In genomic region chr11:24464642-24465041, GRCm38 (mm10) we compare ENCODE assay signal across 19 mouse cellular contexts.
DNase-seq lines count a peak whose midpoint lies in the region; ATAC-seq lines count a peak whose summit lies in the region.
"Had no signal": no experiment of that assay in that cellular context is flagged by ENCODE, and none has a peak within 500 bp of the region (broad histone marks: within the 10 kb centered on the region; RNA-seq: fewer than 3 reads in every experiment).

No protein-coding gene starts in this region.

- peak; percentile 42 for ATAC-seq in granulocyte monocyte progenitor cell, adult 5-6 weeks (replicated peaks; ENCODE audit: poor library complexity, severe bottlenecking)
- peak; percentile 87 for ATAC-seq in megakaryocyte progenitor cell, adult 5-6 weeks (replicated peaks; ENCODE audit: poor library complexity)
- ATAC-seq: forebrain, embryonic 14.5 days; forebrain, embryonic 16.5 days had no signal

- DNase-seq in heart, adult 11 months: peak; percentile 46
- DNase-seq in heart, postnatal 4 days: no peak
- peak; percentile 39 for DNase-seq in 416B (ENCODE audit: low read depth)
- DNase-seq in left cerebral cortex, postnatal 14 days (ENCODE audit: low spot score in 2 of 2): no peak
- DNase-seq in cerebellum, adult 11 months: no peak
- DNase-seq in adrenal gland, adult 8-10 months: no peak
- DNase-seq: adrenal gland, adult 2 months; adrenal gland, postnatal 14 days; adrenal gland, postnatal 36 days; cerebellum, adult 18-20 months; cerebellum, adult 8-10 months; cerebellum, adult 9-11 months; cerebellum, postnatal 14 days; cerebellum, postnatal 36 days; embryo, embryonic 11 days had no signal

- intact Hi-C loops in left cerebral cortex, postnatal 14 days (cut with DNase I): no loop called here

Comparison
In these comparisons a context has a peak if more than half of its experiments do, and no peak if none do; other contexts are left out.
1. DNase-seq: peak in heart, adult 11 months (single experiment) and 416B (single experiment); none in heart, postnatal 4 days (single experiment), left cerebral cortex, postnatal 14 days (0 of 2), cerebellum, adult 11 months (single experiment) and adrenal gland, adult 8-10 months (single experiment).